Mouse (Mus musculus) heart, adult 2 months (tissue): ENCODE data around the gene Snrpa1.

ENCODE experiments used
- CTCF ChIP-seq: fragments of 200-600 bp; IDR thresholded peaks from 2 replicates; pipeline ENCODE4 v1.8.1; 2022; ENCODE audit warnings: antibody characterized with exemption, mild to moderate bottlenecking, moderate library complexity
- EP300 ChIP-seq: fragments of 200-500 bp; IDR thresholded peaks from 2 replicates; pipeline ENCODE4 v1.6.1; 2011; ENCODE audit warnings: low read depth, low read length, control low read depth; ENCODE audit not compliant: insufficient read depth
- POLR2A ChIP-seq: fragments of 200-500 bp; IDR thresholded peaks from 2 replicates; pipeline ENCODE4 v1.6.1; 2011; ENCODE audit warnings: mild to moderate bottlenecking, low read depth, low read length, control low read depth; ENCODE audit not compliant: insufficient read depth

DNA sequence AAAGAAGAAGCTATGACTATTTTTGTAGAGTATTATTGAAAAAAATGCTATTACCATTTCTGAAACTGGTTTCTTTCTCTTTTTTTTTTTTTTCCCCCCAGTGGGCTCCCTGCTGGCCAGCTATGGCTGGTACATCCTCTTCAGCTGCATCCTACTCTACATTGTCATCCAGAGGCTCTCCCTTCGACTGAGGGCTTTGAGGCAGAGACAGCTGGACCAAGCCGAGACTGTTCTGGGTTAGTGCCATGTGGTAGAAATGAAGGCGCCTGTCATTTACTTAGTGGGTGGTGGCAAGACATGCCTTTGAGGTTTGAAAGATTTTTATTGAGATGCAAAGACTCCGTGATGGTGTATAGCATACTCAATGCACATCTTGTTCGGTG, 21.4 kb downstream of the Snrpa1 start:
- TF ChIP-seq CTCF (peak; percentile 38), EP300 (no peak), POLR2A (no peak)
